Mouse (Mus musculus): ENCODE results near the gene Sbno1.
A peak's percentile ranks its signal among the peaks of the same experiment; 100 is the strongest.
"Not testable (repeated sequence)": the region's sequence is repeated elsewhere in the genome, so short reads cannot be mapped to it uniquely, and the experiment has no call there.

Gene Sbno1

GRCm38 (mm10) chr5:124364173-124364918, 61.5 kb downstream of the Sbno1 start:
- DNase-seq: no peak

- DNase-seq: not testable (repeated sequence)
These were observed 62.8 kb downstream of the Sbno1 start, which contains the start of gene Cdk2ap1 for GRCm38 (mm10) chr5:124362982-124363381. Gene Cdk2ap1 (minus strand): TSS chr5:124363082.

- DNase-seq: no peak
These were observed 66.2 kb downstream of the Sbno1 start for GRCm38 (mm10) chr5:124359641-124360040.

- no peak for DNase-seq
These were observed 69.1 kb downstream of the Sbno1 start for GRCm38 (mm10) chr5:124356695-124357094.

GRCm38 (mm10) chr5:124355425-124355959, 70.3 kb downstream of the Sbno1 start:
- DNase-seq: no peak

GRCm38 (mm10) chr5:124354574-124355424, 71.0 kb downstream of the Sbno1 start:
- DNase-seq: peak; percentile 34 to 58

- peak; percentile 43 to 76 for DNase-seq
These were observed 71.9 kb downstream of the Sbno1 start for GRCm38 (mm10) chr5:124353726-124354547.

GRCm38 (mm10) chr5:124353011-124353725, 72.6 kb downstream of the Sbno1 start:
- peak in 1 of 2 experiments; percentile 49 for DNase-seq

- peak; percentile 72 to 88 for DNase-seq
These were observed 73.5 kb downstream of the Sbno1 start for GRCm38 (mm10) chr5:124352141-124352920.

- no peak for DNase-seq
These were observed 74.2 kb downstream of the Sbno1 start for GRCm38 (mm10) chr5:124351604-124352003.

- DNase-seq: peak; percentile 50 to 65
These were observed 74.7 kb downstream of the Sbno1 start for GRCm38 (mm10) chr5:124351111-124351560.

GRCm38 (mm10) chr5:124350350-124350749, 75.5 kb downstream of the Sbno1 start:
- no peak for DNase-seq

GRCm38 (mm10) chr5:124349196-124349595, 76.6 kb downstream of the Sbno1 start:
- DNase-seq: no peak

GRCm38 (mm10) chr5:124342897-124343296, 82.9 kb downstream of the Sbno1 start:
- DNase-seq: no peak

- peak in 1 of 2 experiments; percentile 62 for DNase-seq
These were observed 84.0 kb downstream of the Sbno1 start for GRCm38 (mm10) chr5:124341753-124342339.

GRCm38 (mm10) chr5:124338791-124339190, 87.0 kb downstream of the Sbno1 start:
- no peak for DNase-seq

GRCm38 (mm10) chr5:124337909-124338308, 87.9 kb downstream of the Sbno1 start:
- DNase-seq: peak; percentile 44 to 54

GRCm38 (mm10) chr5:124337103-124337502, 88.7 kb downstream of the Sbno1 start:
- DNase-seq: no peak

- peak; percentile 69 to 75 for DNase-seq
These were observed 91.4 kb downstream of the Sbno1 start for GRCm38 (mm10) chr5:124334392-124334791.

GRCm38 (mm10) chr5:124330086-124330485, 95.7 kb downstream of the Sbno1 start:
- no peak for DNase-seq
